Mouse (Mus musculus) left cerebral cortex, postnatal 10 days (tissue): ENCODE measurements at regions not wholly inside any gene's neighbourhood (a gene's known extent, or its start where the extent isn't known, plus 50 kb on each side); places are given as distances from the start of the nearest gene placed in this dataset.
"Not testable (repeated sequence)": the region's sequence is repeated elsewhere in the genome, so short reads cannot be mapped to it uniquely, and the experiment has no call there.

Experiments
- DNase-seq, 2 experiments: peaks; one replicate each; pipeline ENCODE4 v3.0.0; 2021 to 2022; ENCODE audit warnings: low spot score in 2 of 2, mixed read lengths in 1 of 2; ENCODE audit errors: extremely low spot score in 1 of 2
- intact Hi-C: fragments of 180-260 bp; cut with DNase I; formaldehyde crosslinking; loops from one replicate; pipeline ENCODE4 v1.15.1; 2025

GRCm38 (mm10) chr2:100918122-100918521, 706.4 kb upstream of the Rag2 start:
- intact Hi-C loops: no loop called here
- DNase-seq: peak in 1 of 2 experiments; percentile 2

DNA sequence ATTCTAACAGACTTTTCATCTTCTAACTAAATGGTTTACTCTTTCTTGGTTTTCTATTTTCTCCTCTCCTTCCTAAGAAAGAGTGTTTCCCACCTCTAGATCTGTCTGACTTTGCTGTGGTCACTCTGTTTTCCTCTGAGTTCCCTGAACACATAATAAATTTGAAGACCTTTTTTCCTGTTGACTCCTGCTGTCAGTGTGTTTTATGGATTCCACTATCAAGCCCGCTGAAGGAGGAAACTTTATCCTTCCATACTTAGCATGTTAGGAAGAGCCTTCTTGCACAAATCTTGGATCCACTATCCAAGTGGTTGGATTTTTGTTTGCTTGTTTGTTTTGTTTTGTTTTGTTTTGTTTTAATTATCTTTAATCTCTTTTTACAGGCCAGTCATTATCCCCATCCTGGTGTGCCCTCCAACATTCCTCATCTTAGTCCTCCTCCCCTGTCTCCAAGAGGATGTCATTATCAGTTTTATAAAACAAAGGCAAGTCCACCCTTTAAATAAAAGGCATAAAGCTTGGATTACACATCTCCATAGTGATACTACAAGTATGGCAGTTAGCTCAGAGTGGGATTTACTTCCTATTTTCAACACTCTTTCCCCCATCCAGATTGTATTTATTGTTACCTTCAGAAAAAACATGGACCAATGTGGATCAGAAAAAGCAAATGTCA, 704.8 kb upstream of the Rag2 start:
- intact Hi-C loops: no loop called here
- DNase-seq: no peak

- DNase-seq, intact Hi-C loops: not testable (repeated sequence)
Measured at GRCm38 (mm10) chr2:100948632-100949031, 675.9 kb upstream of the Rag2 start.

DNA sequence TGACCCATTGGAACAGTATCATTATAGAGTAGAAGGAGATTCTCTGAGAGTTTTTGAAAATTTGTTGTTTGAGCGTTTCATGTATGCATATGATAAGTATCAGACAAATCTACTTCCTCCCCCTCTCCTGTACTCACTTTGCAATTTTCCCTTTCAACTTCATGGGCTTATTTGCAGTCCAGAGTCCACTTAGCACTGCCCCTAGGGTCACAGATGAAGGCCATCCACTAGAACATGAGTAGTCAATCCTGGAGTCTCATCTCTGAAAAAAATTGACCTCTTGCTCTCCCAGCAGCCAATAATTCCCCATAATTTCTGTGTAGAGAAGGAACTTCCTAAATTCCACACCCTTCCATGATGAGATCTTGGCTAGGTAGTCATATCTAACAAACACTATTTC, 665.1 kb upstream of the Rag2 start:
- no peak for DNase-seq
- intact Hi-C loops: no loop called here

DNA sequence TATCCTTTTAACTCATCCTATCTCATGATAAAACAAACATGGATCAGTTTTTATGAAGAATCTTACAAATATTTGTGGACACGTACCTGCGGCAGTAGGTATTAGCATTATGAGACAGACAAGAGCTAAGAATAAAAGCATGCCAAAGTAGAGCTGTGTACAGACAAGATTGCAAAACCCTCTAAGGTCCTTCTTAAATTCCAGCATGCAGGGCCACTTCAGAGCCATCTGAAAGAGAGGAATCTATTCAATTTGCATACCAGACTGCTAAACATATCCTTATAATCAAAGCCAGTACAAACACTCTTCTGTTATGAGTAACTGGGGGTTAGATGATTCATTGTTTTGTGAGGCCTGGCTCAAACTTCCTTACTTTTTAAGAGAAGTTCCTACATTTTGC, 659.9 kb upstream of the Rag2 start:
- DNase-seq: no peak
- intact Hi-C loops: no loop called here

DNA sequence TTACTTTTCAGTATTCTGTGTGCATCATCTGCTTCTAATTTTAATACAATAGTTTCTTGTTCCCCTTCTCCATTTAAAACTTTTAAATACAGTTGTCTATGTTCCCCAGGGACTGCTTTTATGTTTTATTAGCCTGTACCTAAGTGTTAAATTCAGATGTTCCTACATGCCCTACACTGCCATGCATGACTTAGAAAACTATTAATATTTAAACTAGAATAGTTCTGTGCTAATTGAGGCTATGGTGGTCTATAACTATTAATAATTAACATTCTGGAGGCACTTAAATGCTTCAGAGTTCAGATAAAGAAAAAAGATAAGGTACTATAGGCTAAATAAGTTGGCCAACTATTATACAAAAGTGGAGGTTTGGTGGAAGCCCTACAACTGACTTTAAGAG, 647.3 kb upstream of the Rag2 start:
- intact Hi-C loops: no loop called here
- no peak for DNase-seq

DNA sequence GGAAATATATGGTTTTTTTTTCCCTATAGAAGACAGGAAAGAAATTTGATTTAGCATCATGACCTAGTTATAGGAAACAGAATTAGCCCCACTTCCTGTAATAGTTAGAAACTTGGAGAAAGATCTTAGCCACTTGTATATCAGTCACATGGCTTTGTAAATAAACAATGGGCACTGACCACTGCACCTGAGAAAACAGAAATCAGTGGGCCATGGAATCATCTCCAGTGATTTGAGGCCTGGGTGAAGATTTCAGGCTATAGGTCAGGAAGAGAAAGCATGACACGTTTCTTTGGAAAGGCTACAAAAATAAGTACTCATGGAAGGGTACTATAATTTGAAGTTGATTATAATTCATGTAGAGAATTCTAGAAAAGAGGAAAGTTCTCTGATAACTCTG, 642.2 kb upstream of the Rag2 start:
- intact Hi-C loops: no loop called here
- no peak for DNase-seq

DNA sequence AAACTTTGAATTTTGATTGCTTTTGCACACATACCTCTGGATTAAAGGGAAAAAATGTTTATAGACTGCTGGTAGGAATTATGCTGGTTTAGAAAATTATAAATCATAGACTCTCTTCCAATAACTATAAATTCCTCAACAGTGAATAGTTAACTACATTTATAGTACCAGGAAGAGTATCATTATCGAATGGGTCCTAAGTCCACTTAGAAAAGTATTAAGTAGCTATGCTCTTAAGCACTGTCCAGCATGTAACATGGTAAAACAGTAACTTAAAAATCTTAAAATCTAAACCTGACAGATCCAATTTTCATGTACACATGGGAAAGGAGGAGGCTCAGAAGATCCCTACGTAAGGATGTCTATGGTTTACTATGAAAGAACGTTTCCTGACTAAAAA, 609.2 kb upstream of the Rag2 start:
- DNase-seq: no peak
- intact Hi-C loops: no loop called here

DNA sequence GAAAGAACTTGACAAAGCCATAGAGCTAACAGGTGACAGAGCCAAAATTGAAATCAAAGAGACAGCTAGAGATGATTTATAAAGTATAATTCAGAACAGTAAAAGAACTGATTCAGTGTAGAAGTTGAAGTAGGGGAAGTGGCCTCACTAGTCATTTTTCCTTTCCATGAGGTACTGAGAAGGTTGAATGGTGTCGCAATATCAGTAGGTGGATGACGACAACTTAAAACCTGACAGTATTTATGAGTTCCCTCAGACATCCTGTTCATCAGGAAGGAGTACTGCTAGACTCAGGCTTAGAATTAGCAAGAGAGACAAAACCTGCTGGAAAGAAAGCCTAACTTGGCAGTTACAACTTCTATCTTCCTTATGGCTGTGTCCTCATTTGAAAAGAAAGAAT, 605.1 kb upstream of the Rag2 start:
- intact Hi-C loops: no loop called here
- DNase-seq: no peak

DNA sequence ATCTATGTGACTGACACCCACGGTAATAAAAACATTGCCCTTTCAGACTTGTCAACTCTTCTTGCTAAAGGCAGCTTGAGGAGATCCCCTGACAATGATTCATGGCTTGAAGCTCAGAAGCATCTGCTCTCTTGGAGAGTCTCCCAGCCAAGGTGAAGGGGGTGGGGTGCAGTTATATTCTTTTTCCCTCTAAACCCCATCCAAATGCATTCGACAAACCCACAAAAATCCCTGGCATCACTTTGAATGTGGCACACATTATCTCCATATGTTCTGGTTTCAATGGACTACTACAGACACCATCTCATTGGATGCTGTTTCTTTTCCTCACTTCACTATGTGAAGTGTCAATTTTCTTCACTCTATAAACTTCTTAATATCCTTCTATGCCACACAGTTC, 603.0 kb upstream of the Rag2 start:
- peak in 1 of 2 experiments; percentile 31 for DNase-seq
- intact Hi-C loops: no loop called here

DNA sequence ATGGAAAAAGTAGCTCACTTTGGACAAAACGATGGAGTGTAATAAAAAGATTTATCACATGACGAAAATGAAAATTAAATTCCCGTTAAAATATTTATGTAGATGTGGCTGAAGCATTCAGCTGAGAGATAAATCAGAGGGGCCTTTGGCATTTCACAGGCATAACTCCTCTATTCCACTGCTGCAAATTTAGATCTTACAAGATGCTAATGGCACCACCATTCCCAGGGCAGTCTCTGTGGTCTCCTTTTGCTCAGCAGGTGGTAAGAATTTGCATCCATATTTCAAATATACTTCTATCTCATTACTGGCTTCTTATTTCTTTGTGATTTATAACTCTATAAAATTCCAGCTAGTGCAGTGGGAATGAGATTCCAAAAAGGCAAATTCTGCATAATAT, 581.5 kb upstream of the Rag2 start:
- no peak for DNase-seq
- intact Hi-C loops: no loop called here

- intact Hi-C loops: no loop called here
- no peak for DNase-seq
Measured at GRCm38 (mm10) chr2:101062939-101063338, 561.6 kb upstream of the Rag2 start.

DNA sequence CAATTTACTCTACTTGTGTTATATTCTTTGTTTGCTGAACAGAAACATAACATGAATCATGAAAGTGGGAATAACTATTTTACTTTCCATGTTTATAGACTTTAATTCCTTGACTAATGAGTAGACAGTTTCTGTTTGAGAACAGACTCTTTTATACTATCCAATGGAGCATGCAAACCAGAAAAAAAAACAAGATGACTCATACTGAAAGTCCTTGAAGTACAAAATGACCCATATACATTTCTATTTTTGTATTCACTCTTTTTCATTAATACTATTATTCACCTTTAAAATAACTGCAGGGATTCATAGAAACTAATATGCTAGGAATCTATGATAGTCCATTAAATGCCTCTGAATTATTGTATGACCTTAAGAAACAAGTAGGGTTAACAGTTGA, 549.5 kb upstream of the Rag2 start:
- DNase-seq: no peak
- intact Hi-C loops: no loop called here

DNA sequence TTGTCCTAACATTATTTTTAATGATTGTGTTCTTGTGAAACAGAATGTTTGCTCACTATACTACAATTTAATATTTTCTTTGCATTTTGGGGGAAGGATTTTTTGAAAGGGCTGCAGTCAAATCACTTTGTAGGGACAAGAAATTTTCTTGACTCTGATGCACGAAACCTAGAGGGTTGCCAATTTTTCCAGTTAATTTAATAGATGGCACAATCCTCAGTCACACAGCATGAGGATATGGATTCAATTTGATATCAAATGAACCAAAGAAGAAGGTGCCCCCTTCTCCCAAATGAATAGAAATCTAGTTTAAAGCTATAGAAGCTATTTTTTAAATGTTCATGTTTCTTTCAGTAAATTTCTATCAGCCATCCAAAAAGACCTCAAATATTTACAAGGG, 544.3 kb upstream of the Rag2 start:
- intact Hi-C loops: no loop called here
- no peak for DNase-seq

GRCm38 (mm10) chr2:101083813-101084212, 540.7 kb upstream of the Rag2 start:
- intact Hi-C loops: no loop called here
- no peak for DNase-seq

GRCm38 (mm10) chr2:101084648-101085047, 539.9 kb upstream of the Rag2 start:
- intact Hi-C loops: no loop called here
- DNase-seq: no peak

- intact Hi-C loops: no loop called here
- peak in 1 of 2 experiments; percentile 13 for DNase-seq
Measured at GRCm38 (mm10) chr2:101107183-101107872, 517.2 kb upstream of the Rag2 start.

DNA sequence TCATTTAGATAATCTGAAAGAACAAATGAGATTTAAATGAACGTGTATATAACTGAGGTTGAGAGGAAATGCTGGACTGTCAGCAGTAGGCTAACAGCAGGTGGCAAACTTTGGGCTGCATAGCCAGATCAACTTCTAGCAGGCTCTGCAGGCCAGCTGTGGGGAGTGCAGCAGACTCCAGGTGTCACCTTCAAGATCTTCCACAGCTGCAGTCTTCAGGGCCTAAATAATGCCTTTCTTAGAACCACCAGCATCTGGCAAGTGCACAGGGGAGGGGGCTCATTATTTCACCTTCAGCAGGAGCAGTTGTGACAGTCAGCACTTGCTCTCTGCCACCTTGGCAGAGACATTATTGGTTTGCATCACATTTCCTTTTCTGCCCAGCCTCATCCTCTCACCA, 487.7 kb upstream of the Rag2 start:
- DNase-seq: no peak
- intact Hi-C loops: no loop called here

DNA sequence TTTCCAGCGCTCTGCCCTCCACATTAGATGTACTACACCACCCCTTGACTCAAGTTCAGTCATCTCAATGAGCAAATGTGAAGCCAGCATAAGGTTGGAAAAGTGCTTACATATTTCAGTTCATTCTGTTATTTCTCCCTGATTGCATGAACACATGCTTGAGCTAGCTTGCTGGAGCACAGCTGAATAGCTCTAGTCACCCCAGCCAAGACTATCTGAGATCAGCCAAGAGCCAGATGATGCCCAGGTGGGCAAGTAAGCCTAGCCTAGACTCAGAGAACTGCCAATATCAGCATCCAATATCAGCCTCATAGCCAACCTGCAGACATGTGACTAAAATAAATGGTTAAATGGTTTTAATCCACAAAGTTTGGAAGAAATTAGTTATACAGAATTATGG, 484.6 kb upstream of the Rag2 start:
- intact Hi-C loops: no loop called here
- no peak for DNase-seq

DNA sequence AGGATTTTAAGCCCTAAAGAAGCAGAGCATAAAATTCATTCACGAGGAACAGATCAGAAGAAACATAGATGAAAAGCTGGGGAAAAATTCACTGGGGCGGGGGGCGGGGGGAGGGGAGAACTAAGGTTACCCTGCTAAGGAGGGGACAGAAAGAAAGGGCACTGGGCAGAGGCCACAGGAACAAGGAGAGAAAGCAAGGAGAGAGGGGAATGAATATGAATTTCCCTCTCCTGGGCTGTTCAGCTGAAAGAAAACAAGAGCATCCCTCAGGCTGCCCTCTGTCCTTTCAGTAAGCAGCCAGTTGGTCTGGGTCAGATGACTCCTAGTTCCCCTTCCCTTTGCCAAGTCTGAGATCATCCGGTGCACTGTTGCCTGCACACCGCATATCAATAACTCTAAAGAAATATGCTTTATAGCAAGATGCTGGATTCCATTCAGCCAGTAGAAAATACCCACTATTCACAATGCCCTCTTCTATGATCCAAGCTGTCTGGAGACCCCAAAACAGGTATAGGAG, 467.7 kb upstream of the Rag2 start:
- DNase-seq: no peak
- intact Hi-C loops: loop anchor here (5.0 kb wide), 1 partner anchor 1920 kb away; no protein-coding TSS in a partner anchor
